Mouse (Mus musculus) lung, adult 2 months (tissue): ENCODE measurements around the gene Ccdc34.

Experiments used
- CTCF ChIP-seq: fragments of 200-500 bp; IDR thresholded peaks from 2 replicates; pipeline ENCODE4 v1.5.1; 2011; ENCODE audit warnings: mild to moderate bottlenecking, low read length, control low read depth; ENCODE audit not compliant: insufficient read depth
- POLR2A ChIP-seq: fragments of 200-500 bp; IDR thresholded peaks from 2 replicates; pipeline ENCODE4 v1.6.1; 2011; ENCODE audit warnings: low read depth, mild to moderate bottlenecking, control low read depth, low read length, borderline replicate concordance; ENCODE audit errors: extremely low read depth

DNA sequence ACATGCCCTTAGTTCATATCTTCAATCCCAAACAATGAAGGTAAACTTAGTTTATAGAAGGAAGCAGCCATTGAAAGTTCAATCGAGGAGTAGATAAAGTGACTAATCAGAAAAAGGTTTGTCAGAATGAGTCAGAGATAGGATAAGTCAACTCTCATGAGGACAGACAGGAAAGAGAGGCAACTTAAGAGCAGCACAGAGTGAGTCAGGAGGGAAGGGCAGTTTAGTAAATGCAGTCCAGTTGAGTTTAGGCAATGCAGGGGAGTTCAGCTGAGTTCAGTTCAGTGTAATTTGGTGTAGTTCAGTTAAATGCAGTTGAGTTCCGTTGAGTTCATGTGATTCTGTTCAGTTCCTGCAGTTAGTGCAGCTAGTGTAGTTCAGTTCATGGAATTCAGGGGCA lies 138.7 kb downstream of the Ccdc34 start:
- TF ChIP-seq CTCF: no peak
- TF ChIP-seq POLR2A: no peak
